Mouse (Mus musculus) liver, embryonic 13.5 days (tissue): ENCODE measurements around the gene Pitpnm1. TPM values are rescaled to one million over a fixed set of nuclear protein-coding genes. Genes with fewer than 3 reads are reported as not detected.

Experiments
- ATAC-seq: fragments of 200-750 bp; cut with Nextera tagmentation; 2 replicates; pipeline ENCODE4 v1.8.0; 2017; ENCODE audit warnings: low read depth, mild to moderate bottlenecking, moderate number of reproducible peaks, moderate library complexity
- DNase-seq: peaks from one replicate; pipeline ENCODE4 v3.0.0; 2022
- H3K27ac ChIP-seq: fragments of 300-500 bp; sonication (generic); 2 replicates; pipeline ENCODE4 v1.5.1; 2015; ENCODE audit warnings: moderate library complexity, mild to moderate bottlenecking, inconsistent platforms
- H3K27me3 ChIP-seq: fragments of 300-500 bp; sonication (generic); 2 replicates; pipeline ENCODE4 v1.6.1; 2015; ENCODE audit warnings: mild to moderate bottlenecking, inconsistent platforms
- H3K36me3 ChIP-seq: fragments of 300-500 bp; sonication (generic); 2 replicates; pipeline ENCODE4 v1.6.1; 2015; ENCODE audit warnings: mild to moderate bottlenecking, inconsistent platforms
- H3K4me1 ChIP-seq: fragments of 300-500 bp; sonication (generic); replicated peaks from 2 replicates; pipeline ENCODE4 v1.6.1; 2015; ENCODE audit warnings: inconsistent platforms
- H3K4me2 ChIP-seq: fragments of 300-500 bp; sonication (generic); 2 replicates; pipeline ENCODE4 v1.6.1; 2015; ENCODE audit warnings: inconsistent platforms, mild to moderate bottlenecking, moderate library complexity
- H3K4me3 ChIP-seq: fragments of 300-500 bp; sonication (generic); replicated peaks from 2 replicates; pipeline ENCODE4 v1.5.1; 2015; ENCODE audit warnings: mild to moderate bottlenecking, inconsistent platforms
- H3K9ac ChIP-seq: fragments of 300-500 bp; sonication (generic); 2 replicates; pipeline ENCODE4 v1.6.1; 2015; ENCODE audit warnings: mild to moderate bottlenecking, inconsistent platforms
- H3K9me3 ChIP-seq: fragments of 300-500 bp; sonication (generic); replicated peaks from 2 replicates; pipeline ENCODE4 v1.6.1; 2016; ENCODE audit warnings: inconsistent platforms
- WGBS: fragments of 180-500 bp; shearing (Covaris S2); methylation state at CpG from one replicate; pipeline ENCODE4 v1.1.7; 2015; ENCODE audit not compliant: insufficient replicate concordance; 5-methylcytosine and 5-hydroxymethylcytosine counted together
- polyA plus RNA-seq: library from polyadenylated mRNA; unstranded; fragments of >200 nt; fragmentation: Nextera tagmentation; extraction: Ambion mirVana; gene quantifications from 2 replicates; pipeline ENCODE4 v1.2.1, GENCODE M21; 2015

Pitpnm1 gene
- polyA plus RNA-seq, 1 experiment from 2014 or later: 2.8 TPM

DNA sequence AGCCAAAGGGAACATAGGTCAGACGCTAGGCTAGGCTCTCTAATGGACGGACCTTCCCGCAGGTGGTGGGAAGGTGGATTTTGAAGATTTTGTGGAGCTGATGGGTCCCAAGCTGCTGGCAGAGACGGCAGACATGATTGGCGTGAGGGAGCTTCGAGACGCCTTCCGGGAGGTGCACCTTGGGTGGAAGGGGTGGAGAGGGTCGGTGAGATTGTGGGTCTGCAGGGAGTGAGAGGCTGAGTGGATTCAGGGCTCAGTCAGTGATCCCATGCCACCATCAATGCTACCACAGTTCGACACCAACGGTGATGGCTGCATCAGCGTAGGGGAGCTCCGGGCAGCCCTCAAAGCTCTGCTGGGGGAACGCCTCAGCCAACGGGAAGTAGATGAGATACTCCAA, 13.6 kb upstream of the Pitpnm1 start:
- ATAC-seq: no peak
- DNase-seq: no peak
- Histone ChIP-seq H3K36me3 (no peaks in the 10 kb centered on the region), H3K9me3 (no peaks in the 10 kb centered on the region), H3K4me1 (peaks cover 18% of the 10 kb centered on the region), H3K27ac (no peak overlapping the region), H3K9ac (no peak overlapping the region), H3K4me2 (no peak overlapping the region), H3K27me3 (peaks cover 17% of the 10 kb centered on the region), H3K4me3 (no peak overlapping the region)
- 75% methylated on average over 15 of the region's 15 CpGs for WGBS

DNA sequence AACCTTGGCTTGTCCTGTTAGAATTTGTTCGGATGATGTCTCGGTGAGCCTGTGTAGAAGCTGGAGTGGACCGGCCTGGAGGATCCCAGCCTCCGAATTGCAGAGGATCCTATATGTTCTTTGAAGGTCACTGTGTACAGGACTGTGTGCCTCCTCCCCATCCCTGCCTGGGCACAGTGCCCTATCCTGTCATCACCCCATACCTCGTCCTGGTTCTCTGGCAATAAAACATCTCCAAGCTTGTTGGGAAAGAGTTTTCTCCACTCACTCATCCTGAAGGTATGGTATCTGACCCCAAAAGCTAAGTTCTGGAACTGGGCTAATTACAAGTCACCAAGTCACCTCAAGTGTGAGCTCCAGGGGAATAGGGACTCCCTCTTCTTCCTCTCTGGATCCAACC, 12.7 kb upstream of the Pitpnm1 start:
- H3K36me3 ChIP-seq: no peaks in the 10 kb centered on the region
- DNase-seq: no peak
- H3K9me3 ChIP-seq: no peaks in the 10 kb centered on the region
- peaks cover 17% of the 10 kb centered on the region for H3K27me3 ChIP-seq
- H3K9ac ChIP-seq: no peak overlapping the region
- no peak overlapping the region for H3K4me3 ChIP-seq
- H3K27ac ChIP-seq: no peak overlapping the region
- no peak for ATAC-seq
- H3K4me1 ChIP-seq: peaks cover 12% of the 10 kb centered on the region
- no peak overlapping the region for H3K4me2 ChIP-seq
- 70% methylated on average over 5 of the region's 5 CpGs for WGBS

DNA sequence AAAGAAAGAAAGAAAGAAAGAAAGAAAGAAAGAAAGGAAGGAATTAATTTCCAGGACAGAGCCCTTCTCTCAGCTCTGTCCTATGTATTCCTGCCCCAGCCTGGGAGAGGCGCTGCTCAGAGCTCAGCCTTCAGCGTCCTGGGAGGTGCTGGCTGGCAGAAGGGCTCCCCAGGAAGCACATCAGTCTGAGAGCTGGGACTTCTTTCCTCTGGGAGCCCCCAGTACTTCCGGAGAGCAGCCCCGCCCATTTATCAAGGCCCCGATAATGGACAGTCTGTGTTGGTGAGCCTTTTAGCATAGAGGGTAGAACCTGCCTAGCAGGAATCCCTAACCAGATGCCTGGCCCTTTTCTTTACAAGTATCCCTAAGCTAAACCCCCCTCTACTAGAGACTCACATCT, 11.7 kb upstream of the Pitpnm1 start:
- no peak overlapping the region for H3K9ac ChIP-seq
- H3K4me2 ChIP-seq: no peak overlapping the region
- peaks cover 17% of the 10 kb centered on the region for H3K27me3 ChIP-seq
- H3K27ac ChIP-seq: no peak overlapping the region; the same call in 1 of the 2 replicates
- DNase-seq: no peak
- no peaks in the 10 kb centered on the region for H3K36me3 ChIP-seq
- peaks cover 21% of the 10 kb centered on the region for H3K4me1 ChIP-seq
- no peak for ATAC-seq
- H3K9me3 ChIP-seq: no peaks in the 10 kb centered on the region
- H3K4me3 ChIP-seq: no peak overlapping the region
- WGBS: 22% methylated on average over 5 of the region's 5 CpGs

DNA sequence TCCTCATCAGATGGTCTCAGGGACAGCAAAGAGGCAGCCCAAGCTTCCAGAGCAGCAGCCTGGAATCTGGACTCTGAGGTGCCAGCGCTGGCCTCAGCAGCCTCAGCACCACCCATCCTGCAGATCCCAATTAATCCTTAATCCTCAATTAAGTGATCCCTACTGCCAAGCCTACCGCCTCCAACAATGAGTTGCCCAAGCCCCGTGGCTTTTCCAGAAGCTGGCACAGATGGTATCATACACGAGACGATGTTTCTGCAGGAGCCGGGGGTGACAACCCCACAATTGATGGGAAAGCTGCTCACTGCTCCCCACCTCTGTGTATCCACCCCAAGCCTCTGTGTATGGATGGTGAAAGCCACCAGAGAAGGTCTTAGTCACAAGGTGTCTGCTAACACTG, 10.7 kb upstream of the Pitpnm1 start:
- no peak overlapping the region for H3K9ac ChIP-seq
- H3K4me3 ChIP-seq: no peak overlapping the region
- WGBS: 70% methylated on average over 6 of the region's 6 CpGs
- H3K27ac ChIP-seq: no peak overlapping the region
- H3K4me1 ChIP-seq: peaks cover 17% of the 10 kb centered on the region
- no peaks in the 10 kb centered on the region for H3K36me3 ChIP-seq
- ATAC-seq (no peak), DNase-seq (no peak)
- H3K9me3 ChIP-seq: no peaks in the 10 kb centered on the region
- H3K27me3 ChIP-seq: peaks cover 17% of the 10 kb centered on the region
- H3K4me2 ChIP-seq: no peak overlapping the region

DNA sequence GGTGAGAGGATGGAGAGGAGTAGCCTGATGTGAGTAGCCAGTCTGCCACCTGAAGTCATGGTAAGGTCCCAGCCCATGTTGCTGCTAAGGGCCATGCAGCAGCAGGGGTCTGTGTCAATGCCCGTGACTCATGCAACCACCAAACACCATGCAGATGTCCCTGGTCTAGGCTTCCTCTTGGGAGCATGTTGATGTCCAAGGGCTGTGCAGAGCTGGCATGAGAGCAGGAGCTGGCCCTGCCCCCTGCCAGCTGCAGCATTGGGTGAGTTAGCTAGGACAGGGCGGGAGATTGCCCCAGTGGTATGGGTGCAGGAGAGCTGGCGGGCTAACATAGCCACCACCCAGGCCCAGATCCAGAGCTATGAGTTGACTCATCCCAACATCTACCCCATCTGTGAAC, 9.4 kb upstream of the Pitpnm1 start:
- no peak overlapping the region for H3K9ac ChIP-seq
- H3K27me3 ChIP-seq: peaks cover 10% of the 10 kb centered on the region
- no peak overlapping the region for H3K4me3 ChIP-seq
- no peaks in the 10 kb centered on the region for H3K9me3 ChIP-seq
- 62% methylated on average over 3 of the region's 3 CpGs for WGBS
- H3K4me2 ChIP-seq: no peak overlapping the region
- no peak for ATAC-seq
- no peak overlapping the region for H3K27ac ChIP-seq
- DNase-seq: no peak
- H3K36me3 ChIP-seq: no peaks in the 10 kb centered on the region
- H3K4me1 ChIP-seq: peaks cover 15% of the 10 kb centered on the region

DNA sequence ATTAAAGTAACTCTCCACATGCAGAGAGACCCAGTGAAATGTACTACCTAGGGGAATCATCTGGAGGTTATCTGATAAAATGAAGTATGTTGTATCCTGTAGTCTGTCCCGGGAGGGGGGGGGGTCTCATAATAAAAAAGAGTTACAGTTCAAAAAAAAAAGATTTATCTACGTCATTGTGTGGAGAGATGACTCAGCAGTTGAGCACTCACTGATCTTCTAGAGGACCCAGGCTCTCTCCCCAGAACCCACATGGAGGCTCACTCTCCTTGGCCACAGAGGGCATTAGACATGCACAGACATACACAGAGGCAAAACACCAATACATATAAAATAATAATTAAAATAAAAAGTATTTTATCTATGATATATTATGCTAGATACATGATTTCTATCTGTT, 8.4 kb upstream of the Pitpnm1 start:
- Histone ChIP-seq H3K9me3 (no peaks in the 10 kb centered on the region), H3K4me1 (peaks cover 22% of the 10 kb centered on the region), H3K9ac (no peak overlapping the region), H3K27ac (no peak overlapping the region), H3K4me2 (no peak overlapping the region), H3K36me3 (no peaks in the 10 kb centered on the region), H3K4me3 (no peak overlapping the region), H3K27me3 (peaks cover 10% of the 10 kb centered on the region)
- 14% methylated on average over 2 of the region's 2 CpGs for WGBS
- ATAC-seq: no peak
- DNase-seq: no peak

DNA sequence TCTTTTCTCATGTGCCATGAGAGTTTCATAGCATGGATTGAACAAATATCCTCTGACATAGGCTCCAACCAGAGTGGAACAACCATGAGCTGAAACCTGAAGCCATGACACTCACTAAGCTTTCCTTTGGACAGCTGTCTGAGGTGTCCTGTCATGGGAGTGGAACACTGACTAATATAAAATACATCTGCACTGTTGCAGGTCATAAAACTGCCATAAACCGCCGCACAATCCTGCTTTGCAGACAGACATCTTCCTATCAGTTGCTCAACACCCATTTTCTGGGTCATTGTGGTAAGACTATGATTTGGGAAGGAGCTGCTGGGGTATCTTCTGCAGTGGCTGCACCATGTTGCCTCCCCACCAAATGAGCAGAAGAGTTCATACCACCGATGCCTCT, 7.0 kb upstream of the Pitpnm1 start:
- Histone ChIP-seq H3K27ac (no peak overlapping the region), H3K36me3 (no peaks in the 10 kb centered on the region), H3K4me3 (no peak overlapping the region), H3K27me3 (peaks cover 7% of the 10 kb centered on the region), H3K9me3 (no peaks in the 10 kb centered on the region), H3K4me1 (peaks cover 28% of the 10 kb centered on the region), H3K4me2 (no peak overlapping the region), H3K9ac (no peak overlapping the region)
- DNase-seq: no peak
- 34% methylated on average over 3 of the region's 3 CpGs for WGBS
- ATAC-seq: no peak

DNA sequence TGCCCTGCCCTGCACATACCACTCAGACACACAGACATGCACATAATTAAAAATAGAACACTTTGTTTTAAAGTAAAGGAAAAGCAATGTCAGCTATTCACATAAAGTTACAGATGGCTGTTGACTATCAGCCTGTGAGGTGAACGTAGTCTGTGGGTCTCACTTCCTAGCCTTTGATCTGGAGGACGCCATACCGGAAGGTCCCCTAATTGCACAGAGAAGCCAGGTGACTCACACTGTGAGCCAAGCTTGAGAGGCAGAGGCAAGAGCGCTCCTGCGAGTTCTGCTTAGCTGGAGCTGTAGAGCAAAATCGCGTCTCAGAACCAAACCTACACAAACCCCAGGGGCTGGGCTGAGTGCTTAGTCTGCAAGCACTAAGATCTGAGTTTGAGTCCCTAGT, 6.0 kb upstream of the Pitpnm1 start:
- no peak for ATAC-seq
- Histone ChIP-seq H3K4me3 (no peak overlapping the region), H3K4me1 (peaks cover 32% of the 10 kb centered on the region), H3K36me3 (peaks cover 6% of the 10 kb centered on the region), H3K9ac (no peak overlapping the region), H3K9me3 (no peaks in the 10 kb centered on the region), H3K27ac (no peak overlapping the region), H3K27me3 (peaks cover 7% of the 10 kb centered on the region), H3K4me2 (no peak overlapping the region)
- no peak for DNase-seq
- WGBS: 74% methylated on average over 7 of the region's 7 CpGs

DNA sequence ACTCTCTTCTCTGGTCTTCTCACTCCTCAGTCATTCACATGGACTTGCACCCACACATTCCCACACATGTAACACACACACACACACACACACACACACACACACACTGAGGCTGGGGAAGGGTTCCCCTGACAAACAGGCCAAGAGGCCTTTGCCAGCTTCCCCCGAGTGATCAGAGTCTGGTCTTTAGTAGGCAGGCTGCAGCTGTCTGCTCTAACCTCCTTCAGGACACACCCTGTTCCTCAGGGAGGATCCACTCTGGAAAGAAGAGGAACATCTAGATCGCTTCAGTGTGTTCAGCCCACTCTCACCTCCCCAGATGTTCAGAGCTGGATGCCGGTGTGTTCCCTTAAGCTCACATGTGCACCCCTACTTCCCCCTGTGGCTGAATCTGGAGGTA, 5.5 kb upstream of the Pitpnm1 start:
- Histone ChIP-seq H3K9me3 (no peaks in the 10 kb centered on the region), H3K27me3 (peaks cover 2% of the 10 kb centered on the region; the same call in 1 of the 2 replicates), H3K4me3 (no peak overlapping the region), H3K27ac (no peak overlapping the region), H3K4me1 (peaks cover 38% of the 10 kb centered on the region), H3K36me3 (peaks cover 6% of the 10 kb centered on the region), H3K4me2 (no peak overlapping the region), H3K9ac (no peak overlapping the region)
- DNase-seq (no peak), ATAC-seq (no peak)
- 80% methylated on average over 3 of the region's 3 CpGs for WGBS

DNA sequence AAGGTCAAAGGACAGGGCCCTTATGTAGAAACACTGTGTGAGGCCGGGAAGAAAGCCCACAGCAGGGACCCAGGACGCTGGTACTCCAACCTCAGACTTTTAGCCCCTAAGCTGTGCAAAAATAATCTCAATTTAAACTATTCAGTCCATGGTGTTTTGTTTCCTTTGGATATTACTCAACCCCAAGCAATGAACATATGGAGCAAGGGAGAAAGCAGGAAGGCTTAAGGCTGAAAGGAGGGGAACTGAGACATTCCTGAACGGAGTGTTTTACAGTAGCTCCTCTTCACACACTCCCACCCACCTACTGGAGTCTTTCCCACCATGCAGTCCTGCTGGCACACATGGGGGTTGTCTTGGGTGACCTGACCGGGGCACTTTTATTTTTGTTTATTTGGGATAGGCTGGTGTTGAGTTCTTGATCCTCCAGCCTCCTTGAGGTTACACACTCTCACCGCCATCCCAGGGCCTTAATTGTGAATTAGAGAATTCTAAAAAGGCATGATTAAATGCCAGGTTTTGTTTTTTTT, 5.0 kb upstream of the Pitpnm1 start:
- H3K9me3 ChIP-seq: no peaks in the 10 kb centered on the region
- H3K4me2 ChIP-seq: no peak overlapping the region
- peaks cover 6% of the 10 kb centered on the region for H3K36me3 ChIP-seq
- H3K27me3 ChIP-seq: peaks cover under 1% of the 10 kb centered on the region; the same call in 1 of the 2 replicates
- WGBS: 72% methylated on average over 5 of the region's 5 CpGs
- peaks cover 43% of the 10 kb centered on the region for H3K4me1 ChIP-seq
- H3K4me3 ChIP-seq: no peak overlapping the region
- DNase-seq (no peak), ATAC-seq (no peak)
- no peak overlapping the region for H3K27ac ChIP-seq
- no peak overlapping the region for H3K9ac ChIP-seq

DNA sequence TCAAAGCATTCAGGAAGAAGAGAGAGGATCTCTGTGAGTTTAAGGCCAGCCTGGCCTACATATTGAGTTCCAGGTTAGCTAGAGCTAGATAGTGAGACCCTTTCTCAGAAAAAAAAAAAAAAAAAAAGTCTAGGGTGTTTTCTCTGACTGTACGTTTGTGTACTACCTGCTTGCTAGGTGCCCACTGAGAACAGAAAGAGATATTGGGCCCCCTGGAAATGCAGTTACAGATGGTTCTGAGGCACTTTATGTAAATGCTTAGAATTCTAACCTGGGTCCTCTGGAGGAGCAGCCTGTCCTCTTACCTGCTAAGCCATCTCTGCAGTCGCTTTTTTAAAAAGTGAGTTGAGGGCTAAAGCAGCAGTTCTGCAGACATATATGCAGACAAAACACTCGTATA, 4.0 kb upstream of the Pitpnm1 start:
- Histone ChIP-seq H3K36me3 (peaks cover 6% of the 10 kb centered on the region), H3K4me2 (peak overlapping the region; percentile 98)

DNA sequence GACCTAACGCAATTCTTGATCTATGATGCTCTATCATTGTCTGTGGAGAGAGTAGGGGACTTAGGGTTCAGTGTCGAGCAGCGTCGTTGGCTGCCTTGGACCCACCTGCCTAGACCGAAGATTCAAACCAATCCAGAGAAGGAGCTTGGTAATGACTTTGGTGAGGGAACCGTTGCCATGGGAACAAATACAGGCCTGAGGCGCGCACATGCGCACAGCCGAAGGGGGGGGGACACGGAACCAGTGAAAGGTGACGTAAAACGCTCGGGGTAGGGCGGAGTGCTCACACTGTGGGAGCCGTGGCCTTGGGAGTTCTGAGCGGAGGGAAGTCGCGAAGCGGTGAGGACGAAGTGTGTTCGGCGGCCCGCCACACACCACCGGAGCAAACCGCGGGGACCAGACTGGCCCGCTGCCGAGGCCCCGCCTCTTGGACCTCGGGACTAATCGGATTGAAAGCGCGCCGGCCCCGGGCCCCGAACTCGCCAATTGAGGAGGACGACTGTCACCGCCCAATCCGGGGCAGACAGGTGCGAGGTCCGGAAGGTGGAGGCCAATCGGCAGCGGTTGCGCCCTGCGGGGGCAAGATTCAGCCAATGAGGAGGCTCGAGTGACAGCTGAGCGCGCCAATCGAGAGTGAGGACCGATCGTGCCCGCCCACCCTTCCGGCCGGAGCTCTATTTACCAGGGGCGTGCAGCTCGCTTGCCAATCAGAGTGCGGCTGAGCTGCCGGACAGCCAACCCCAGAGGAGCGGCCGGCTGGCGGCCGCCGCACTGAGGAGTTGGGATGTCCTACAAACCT, 3.0 kb upstream of the Pitpnm1 start, which contains the start of gene Cdk2ap2:
TSS of gene Cdk2ap2 (plus strand) at position 541 of the 799 bp plus-strand sequence.
- peak within 1 kb of the TSS; percentile 98 for H3K27ac ChIP-seq
- ATAC-seq (peak; percentile 92), DNase-seq (peak; percentile 100)
- peak within 1 kb of the TSS; percentile 98 for H3K4me2 ChIP-seq
- H3K27me3 ChIP-seq: peaks cover 21% of the 10 kb centered on the region
- peaks cover 6% of the 10 kb centered on the region for H3K36me3 ChIP-seq
- peaks cover 59% of the 10 kb centered on the region for H3K4me1 ChIP-seq
- H3K9me3 ChIP-seq: no peaks in the 10 kb centered on the region
- H3K4me3 ChIP-seq: peak within 1 kb of the TSS; percentile 72
- peak within 1 kb of the TSS; percentile 82 for H3K9ac ChIP-seq
- under 1% methylated on average over 65 of the region's 65 CpGs for WGBS

More for the DNA sequence above, 4.0 kb upstream of the Pitpnm1 start:
- Histone ChIP-seq H3K27ac (no peak overlapping the region), H3K27me3 (peaks cover 10% of the 10 kb centered on the region), H3K9ac (peak overlapping the region; percentile 80; the same call in 1 of the 2 replicates), H3K9me3 (no peaks in the 10 kb centered on the region), H3K4me3 (peak overlapping the region; percentile 72), H3K4me1 (peaks cover 52% of the 10 kb centered on the region)
- no peak for ATAC-seq
- WGBS: 61% methylated on average over 3 of the region's 3 CpGs
- DNase-seq: no peak
